Mouse (Mus musculus) liver, postnatal 0 days (tissue): ENCODE results near the gene Foxo6. TPM values are rescaled to one million over a fixed set of nuclear protein-coding genes. Genes with fewer than 3 reads are reported as not detected.

ENCODE experiments used
- ATAC-seq: fragments of 200-750 bp; cut with Nextera tagmentation; 2 replicates; pipeline ENCODE4 v1.8.0; 2017; ENCODE audit warnings: mild to moderate bottlenecking, moderate library complexity
- DNase-seq: peaks from one replicate; pipeline ENCODE4 v3.0.0-alpha.2; 2016
- H3K27ac ChIP-seq: fragments of 300-500 bp; sonication (generic); 2 replicates; pipeline ENCODE4 v1.5.1; 2014; ENCODE audit warnings: antibody characterized with exemption, moderate library complexity, mild to moderate bottlenecking, low read depth
- H3K27me3 ChIP-seq: fragments of 300-500 bp; sonication (generic); 2 replicates; pipeline ENCODE4 v1.6.1; 2014; ENCODE audit warnings: low read length, control low read depth, mixed read lengths; ENCODE audit not compliant: insufficient read depth
- H3K36me3 ChIP-seq: fragments of 300-500 bp; sonication (generic); replicated peaks from 2 replicates; pipeline ENCODE4 v1.6.1; 2014; ENCODE audit warnings: mild to moderate bottlenecking, control low read depth, low read length, moderate library complexity, mixed read lengths; ENCODE audit not compliant: insufficient read depth
- H3K4me1 ChIP-seq: fragments of 300-500 bp; sonication (generic); 2 replicates; pipeline ENCODE4 v1.6.1; 2014; ENCODE audit warnings: antibody characterized with exemption, mild to moderate bottlenecking, control low read depth; ENCODE audit not compliant: insufficient read depth
- H3K4me2 ChIP-seq: fragments of 300-500 bp; sonication (generic); 2 replicates; pipeline ENCODE4 v1.6.1; 2014; ENCODE audit warnings: low read depth, mild to moderate bottlenecking, low read length, moderate library complexity, mixed read lengths
- H3K4me3 ChIP-seq: fragments of 300-500 bp; sonication (generic); 2 replicates; pipeline ENCODE4 v1.5.1; 2014; ENCODE audit warnings: low read depth, low read length
- H3K9ac ChIP-seq: fragments of 300-500 bp; sonication (generic); replicated peaks from 2 replicates; pipeline ENCODE4 v1.6.1; 2014; ENCODE audit warnings: mild to moderate bottlenecking, moderate library complexity
- H3K9me3 ChIP-seq: fragments of 300-500 bp; sonication (generic); 2 replicates; pipeline ENCODE4 v1.6.1; 2016; ENCODE audit warnings: mild to moderate bottlenecking, control low read depth, low read length, mixed read lengths
- CTCF ChIP-seq: sonication (generic); IDR thresholded peaks from 2 replicates; pipeline ENCODE4 v1.5.1; 2016; ENCODE audit warnings: antibody characterized with exemption, low read depth
- EP300 ChIP-seq: IDR thresholded peaks from 2 replicates; pipeline ENCODE4 v1.6.1; 2016; ENCODE audit warnings: antibody characterized with exemption, low read depth, mild to moderate bottlenecking
- WGBS: fragments of 180-500 bp; shearing (Covaris S2); extraction: QIAGEN DNeasy Blood & Tissue Kit; methylation state at CpG from one replicate; pipeline ENCODE4 v1.1.7; 2014; ENCODE audit not compliant: insufficient replicate concordance; 5-methylcytosine and 5-hydroxymethylcytosine counted together
- polyA plus RNA-seq: library from polyadenylated mRNA; unstranded; fragments of >200 nt; fragmentation: Nextera tagmentation; extraction: Ambion mirVana; gene quantifications from 2 replicates; pipeline ENCODE4 v1.2.1, GENCODE M21; 2015

The Foxo6 gene
- polyA plus RNA-seq, 1 experiment from 2014 or later = not detected

DNA sequence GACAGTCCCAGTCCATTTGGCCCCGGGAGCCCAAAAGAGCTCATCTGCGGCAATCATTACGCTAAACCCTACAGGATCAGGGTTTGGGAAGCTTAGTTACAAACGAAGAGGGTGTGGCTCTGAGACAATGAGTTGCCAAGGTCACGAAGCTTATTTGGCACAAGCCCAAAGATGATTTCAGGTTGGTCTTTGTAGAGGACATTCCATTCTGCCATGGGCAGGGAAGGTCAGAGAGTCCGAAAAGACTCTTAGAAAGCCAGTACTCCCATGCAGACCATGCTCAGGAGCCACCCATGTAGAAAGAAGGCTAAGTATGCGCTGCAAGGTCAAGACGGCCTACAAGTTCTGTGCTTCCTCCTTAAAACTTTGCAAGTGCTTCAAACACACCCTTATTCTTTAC, 15.9 kb downstream of the Foxo6 start:
- ATAC-seq = no peak
- H3K27me3 ChIP-seq = peaks cover 53% of the 10 kb centered on the region

GRCm38 (mm10) chr4:120270937-120271199, 16.3 kb downstream of the Foxo6 start:
- Histone ChIP-seq H3K4me1 (no peaks in the 10 kb centered on the region), H3K27ac (no peak overlapping the region), H3K9me3 (no peaks in the 10 kb centered on the region), H3K9ac (no peak overlapping the region), H3K27me3 (peaks cover 56% of the 10 kb centered on the region), H3K36me3 (no peaks in the 10 kb centered on the region), H3K4me3 (no peak overlapping the region), H3K4me2 (no peak overlapping the region)
- ATAC-seq (no peak), DNase-seq (no peak)
- 23% methylated on average over 4 of the region's 4 CpGs for WGBS
- TF ChIP-seq EP300 = no peak
- no peak for TF ChIP-seq CTCF

More for the DNA sequence above, 15.9 kb downstream of the Foxo6 start:
- H3K36me3 ChIP-seq = no peaks in the 10 kb centered on the region
- H3K4me2 ChIP-seq = no peak overlapping the region
- no peak for TF ChIP-seq CTCF
- no peak for TF ChIP-seq EP300
- 61% methylated on average over 8 of the region's 8 CpGs for whole genome bisulfite sequencing
- H3K9me3 ChIP-seq = no peaks in the 10 kb centered on the region
- no peak for DNase-seq
- no peak overlapping the region for H3K27ac ChIP-seq
- no peak overlapping the region for H3K4me3 ChIP-seq
- H3K4me1 ChIP-seq = no peaks in the 10 kb centered on the region
- no peak overlapping the region for H3K9ac ChIP-seq

DNA sequence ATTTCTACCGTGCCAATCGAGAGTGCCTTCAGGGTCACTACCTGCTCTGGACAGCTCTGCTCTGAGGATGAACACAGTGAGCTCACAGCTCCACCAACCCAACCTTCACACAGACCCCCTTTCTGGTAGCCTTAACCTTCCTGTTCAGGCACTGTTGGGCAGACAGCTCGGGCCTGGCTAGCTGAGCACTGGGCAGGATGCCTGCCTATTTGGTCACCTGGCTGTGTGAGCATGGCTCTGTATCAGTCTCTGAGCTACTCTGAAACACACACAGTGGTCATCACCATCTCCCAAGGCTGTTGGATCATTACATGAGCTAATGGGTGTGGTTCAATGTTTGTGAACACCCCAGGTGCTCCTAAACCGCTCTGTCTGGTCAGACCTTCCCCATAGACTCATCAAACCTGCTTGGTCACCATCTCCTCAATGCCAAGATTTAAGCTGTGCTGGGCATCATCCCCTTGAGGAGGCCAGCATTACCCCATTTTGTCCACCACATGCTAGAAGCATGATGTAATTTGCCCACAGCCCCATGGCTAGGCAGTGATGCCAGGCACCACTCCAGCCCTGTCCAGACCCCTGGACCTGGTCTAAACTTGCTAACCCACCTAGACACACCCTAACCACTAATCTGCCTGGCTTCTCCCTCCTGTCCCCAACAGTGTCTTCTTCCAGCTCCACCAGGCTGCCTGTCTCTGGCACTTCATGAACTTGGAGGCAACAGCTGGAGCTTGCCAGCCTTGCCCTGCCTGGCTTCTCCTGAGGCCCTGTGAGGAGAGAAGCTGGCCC, 16.8 kb downstream of the Foxo6 start:
- no peaks in the 10 kb centered on the region for H3K36me3 ChIP-seq
- H3K27me3 ChIP-seq = peaks cover 61% of the 10 kb centered on the region
- H3K4me3 ChIP-seq = no peak overlapping the region
- no peak overlapping the region for H3K27ac ChIP-seq
- TF ChIP-seq CTCF = no peak
- no peak for TF ChIP-seq EP300
- H3K9ac ChIP-seq = no peak overlapping the region
- 57% methylated on average over 4 of the region's 4 CpGs for WGBS
- DNase-seq = no peak
- no peak overlapping the region for H3K4me2 ChIP-seq
- H3K4me1 ChIP-seq = no peaks in the 10 kb centered on the region
- H3K9me3 ChIP-seq = no peaks in the 10 kb centered on the region
- no peak for ATAC-seq

DNA sequence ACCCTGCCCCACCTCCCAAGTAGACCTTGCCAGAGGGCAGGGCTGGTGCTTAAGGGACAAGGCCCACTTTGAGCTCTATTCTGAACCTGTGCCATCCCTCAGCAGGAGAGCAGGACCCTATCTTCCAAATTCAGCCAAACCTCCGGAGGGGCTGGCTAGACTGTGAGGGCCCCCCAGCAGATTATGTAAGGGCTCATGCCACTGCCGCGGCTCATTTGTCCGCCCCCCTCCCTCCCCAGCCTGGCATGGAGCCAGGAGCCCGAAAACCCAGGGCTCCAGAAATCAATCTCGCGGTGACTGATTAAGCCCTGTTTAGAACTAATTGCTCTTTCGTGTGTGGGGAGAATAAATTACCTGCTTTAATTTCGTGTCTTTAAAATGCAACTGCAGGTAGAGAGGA, 17.7 kb downstream of the Foxo6 start:
- no peaks in the 10 kb centered on the region for H3K36me3 ChIP-seq
- H3K4me3 ChIP-seq = no peak overlapping the region
- no peaks in the 10 kb centered on the region for H3K4me1 ChIP-seq
- H3K27me3 ChIP-seq = peaks cover 65% of the 10 kb centered on the region
- no peak overlapping the region for H3K9ac ChIP-seq
- H3K27ac ChIP-seq = no peak overlapping the region
- DNase-seq (no peak), ATAC-seq (no peak)
- no peaks in the 10 kb centered on the region for H3K9me3 ChIP-seq
- H3K4me2 ChIP-seq = no peak overlapping the region
- TF ChIP-seq EP300 = no peak
- no peak for TF ChIP-seq CTCF
- 23% methylated on average over 9 of the region's 9 CpGs for WGBS

DNA sequence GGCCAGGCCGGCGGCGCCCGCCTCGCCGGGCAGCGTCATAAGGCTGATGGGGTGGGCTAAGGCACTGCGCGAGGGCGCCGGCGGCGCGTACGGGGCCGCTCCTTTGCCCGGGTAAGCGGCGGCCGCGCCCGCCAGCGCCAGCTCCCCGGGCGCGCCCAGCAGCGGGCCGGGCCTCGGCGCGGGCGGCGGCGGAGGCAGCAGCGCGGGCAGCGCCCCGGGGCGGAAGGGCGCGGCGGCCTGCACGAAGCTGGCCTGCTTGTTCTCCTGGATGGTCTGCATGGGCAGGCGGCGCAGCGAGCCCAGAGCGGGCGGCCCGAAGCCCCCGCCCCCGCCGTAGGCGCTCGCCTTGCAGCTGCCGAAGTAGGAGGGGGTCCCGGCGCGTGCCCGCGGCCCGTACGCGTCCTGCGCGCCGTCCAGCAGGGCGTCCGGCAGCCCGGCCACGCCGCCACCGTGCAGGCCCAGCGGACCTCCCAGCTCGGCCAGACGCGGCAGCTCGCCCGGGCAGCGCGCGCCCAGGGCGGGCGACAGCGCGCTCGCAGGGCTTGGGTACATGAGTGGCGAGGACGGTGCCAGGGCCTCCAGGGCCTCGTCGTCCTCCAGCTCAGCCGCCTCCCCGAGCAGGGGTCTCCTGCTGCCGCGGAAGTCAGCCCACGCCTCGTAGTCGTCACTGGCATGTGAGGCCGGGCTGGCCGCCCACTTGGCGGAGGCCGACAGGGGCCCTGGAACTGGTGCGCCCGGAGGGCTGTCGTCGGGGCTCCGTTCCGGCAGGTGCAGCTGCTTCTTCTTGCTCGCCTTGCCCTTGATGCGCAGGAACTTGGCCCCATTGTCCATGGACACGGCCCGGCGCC, 18.7 kb downstream of the Foxo6 start:
- peaks cover 61% of the 10 kb centered on the region for H3K27me3 ChIP-seq
- H3K4me1 ChIP-seq = no peaks in the 10 kb centered on the region
- ATAC-seq = no peak
- H3K4me2 ChIP-seq = peak overlapping the region; percentile 42; the same call in 1 of the 2 replicates
- H3K9ac ChIP-seq = no peak overlapping the region
- H3K36me3 ChIP-seq = no peaks in the 10 kb centered on the region
- 3% methylated on average over 76 of the region's 112 CpGs for WGBS
- H3K9me3 ChIP-seq = no peaks in the 10 kb centered on the region
- no peak for TF ChIP-seq CTCF
- TF ChIP-seq EP300 = no peak
- 0 out of 2 replicates have a peak overlapping the region, but pooled peaks have one; percentile 13 for H3K4me3 ChIP-seq
- no peak for DNase-seq
- no peak overlapping the region for H3K27ac ChIP-seq

GRCm38 (mm10) chr4:120267683-120268082, 19.5 kb downstream of the Foxo6 start:
- H3K9me3 ChIP-seq = no peaks in the 10 kb centered on the region
- H3K4me1 ChIP-seq = no peaks in the 10 kb centered on the region
- TF ChIP-seq CTCF (no peak), EP300 (no peak)
- 0 out of 2 replicates have a peak overlapping the region, but pooled peaks have one; percentile 42 for H3K4me2 ChIP-seq
- H3K27me3 ChIP-seq = peaks cover 61% of the 10 kb centered on the region
- 0 out of 2 replicates have a peak overlapping the region, but pooled peaks have one; percentile 13 for H3K4me3 ChIP-seq
- WGBS = 6% methylated on average over 23 of the region's 25 CpGs
- no peak overlapping the region for H3K27ac ChIP-seq
- H3K36me3 ChIP-seq = no peaks in the 10 kb centered on the region
- ATAC-seq (no peak), DNase-seq (no peak)
- H3K9ac ChIP-seq = no peak overlapping the region
